Mouse (Mus musculus) midbrain, embryonic 13.5 days (tissue): ENCODE data around the gene Fmnl2. TPM values are rescaled to one million over a fixed set of nuclear protein-coding genes. Genes with fewer than 3 reads are reported as not detected.

Experiments used
- ATAC-seq: fragments of 200-750 bp; cut with Nextera tagmentation; 2 replicates; pipeline ENCODE4 v1.8.0; 2017; ENCODE audit warnings: mild to moderate bottlenecking, moderate TSS enrichment, moderate library complexity
- H3K27ac ChIP-seq: fragments of 300-500 bp; sonication (generic); 2 replicates; pipeline ENCODE4 v1.5.1; 2015; ENCODE audit warnings: inconsistent platforms, mild to moderate bottlenecking, moderate library complexity
- H3K27me3 ChIP-seq: fragments of 300-500 bp; sonication (generic); 2 replicates; pipeline ENCODE4 v1.6.1; 2015; ENCODE audit warnings: mild to moderate bottlenecking, inconsistent platforms
- H3K36me3 ChIP-seq: fragments of 300-500 bp; sonication (generic); 2 replicates; pipeline ENCODE4 v1.6.1; 2015; ENCODE audit warnings: mild to moderate bottlenecking, inconsistent platforms
- H3K4me1 ChIP-seq: fragments of 300-500 bp; sonication (generic); replicated peaks from 2 replicates; pipeline ENCODE4 v1.6.1; 2015; ENCODE audit warnings: inconsistent platforms
- H3K4me2 ChIP-seq: fragments of 300-500 bp; sonication (generic); replicated peaks from 2 replicates; pipeline ENCODE4 v1.6.1; 2015; ENCODE audit warnings: moderate library complexity, mild to moderate bottlenecking, inconsistent platforms
- H3K4me3 ChIP-seq: fragments of 300-500 bp; sonication (generic); replicated peaks from 2 replicates; pipeline ENCODE4 v1.5.1; 2015; ENCODE audit warnings: mild to moderate bottlenecking, inconsistent platforms
- H3K9ac ChIP-seq: fragments of 300-500 bp; sonication (generic); replicated peaks from 2 replicates; pipeline ENCODE4 v1.6.1; 2015; ENCODE audit warnings: mild to moderate bottlenecking, inconsistent platforms
- H3K9me3 ChIP-seq: fragments of 300-500 bp; sonication (generic); 2 replicates; pipeline ENCODE4 v1.6.1; 2016; ENCODE audit warnings: mild to moderate bottlenecking, inconsistent platforms
- WGBS: fragments of 180-500 bp; shearing (Covaris S2); methylation state at CpG from one replicate; pipeline ENCODE4 v1.1.7; 2015; 5-methylcytosine and 5-hydroxymethylcytosine counted together
- polyA plus RNA-seq: library from polyadenylated mRNA; unstranded; fragments of >200 nt; fragmentation: Nextera tagmentation; extraction: Ambion mirVana; gene quantifications from 2 replicates; pipeline ENCODE4 v1.2.1, GENCODE M21; 2015

The Fmnl2 gene
- polyA plus RNA-seq, 1 experiment from 2014 or later, result 13.2 TPM

GRCm38 (mm10) chr2:52982502-52982901 lies 124.8 kb downstream of the Fmnl2 start:
- no peaks in the 10 kb centered on the region for H3K36me3 ChIP-seq
- H3K4me3 ChIP-seq, result no peak overlapping the region
- no peak overlapping the region for H3K9ac ChIP-seq
- H3K4me2 ChIP-seq, result no peak overlapping the region
- 90% methylated on average over 3 of the region's 3 CpGs for WGBS
- peaks cover 31% of the 10 kb centered on the region for H3K4me1 ChIP-seq
- H3K9me3 ChIP-seq, result no peaks in the 10 kb centered on the region
- H3K27me3 ChIP-seq, result no peaks in the 10 kb centered on the region
- H3K27ac ChIP-seq, result no peak overlapping the region
- ATAC-seq, result no peak

GRCm38 (mm10) chr2:52984556-52984955 lies 126.9 kb downstream of the Fmnl2 start:
- ATAC-seq, result no peak
- 100% methylated on average over 1 of the region's 1 CpGs for WGBS
- H3K27ac ChIP-seq, result no peak overlapping the region

GRCm38 (mm10) chr2:52985167-52985566 lies 127.5 kb downstream of the Fmnl2 start:
- no peak overlapping the region for H3K27ac ChIP-seq
- H3K4me3 ChIP-seq, result no peak overlapping the region
- no peak overlapping the region for H3K4me2 ChIP-seq
- peak; percentile 50; the same call in 1 of the 2 replicates for ATAC-seq
- H3K9ac ChIP-seq, result no peak overlapping the region
- WGBS, result 23% methylated on average over 4 of the region's 4 CpGs
- no peaks in the 10 kb centered on the region for H3K27me3 ChIP-seq
- peaks cover 29% of the 10 kb centered on the region for H3K4me1 ChIP-seq
- no peaks in the 10 kb centered on the region for H3K36me3 ChIP-seq
- H3K9me3 ChIP-seq, result no peaks in the 10 kb centered on the region

More at GRCm38 (mm10) chr2:52984556-52984955, 126.9 kb downstream of the Fmnl2 start:
- Histone ChIP-seq H3K4me1 (peaks cover 33% of the 10 kb centered on the region), H3K36me3 (no peaks in the 10 kb centered on the region), H3K27me3 (no peaks in the 10 kb centered on the region), H3K9ac (no peak overlapping the region), H3K4me2 (no peak overlapping the region), H3K4me3 (no peak overlapping the region), H3K9me3 (no peaks in the 10 kb centered on the region)

DNA sequence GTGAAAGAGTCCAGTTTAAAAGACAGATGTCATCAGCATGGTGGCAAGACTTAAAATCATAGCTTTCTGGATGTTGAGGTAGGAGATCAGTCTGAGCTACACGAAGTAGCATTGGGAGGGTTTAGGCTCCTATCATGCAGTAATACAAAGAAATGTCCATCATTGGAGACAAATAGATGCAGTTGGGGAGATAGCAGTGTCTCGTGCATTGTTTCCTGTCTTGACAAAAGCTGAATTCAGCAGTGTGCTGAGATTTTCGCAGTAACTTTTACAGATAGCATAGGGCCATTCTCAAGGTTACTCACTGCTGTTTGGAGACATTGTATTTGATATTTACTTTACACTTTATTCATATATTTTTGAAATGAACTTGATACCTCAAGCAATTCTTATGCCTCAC lies 128.7 kb downstream of the Fmnl2 start:
- Histone ChIP-seq H3K4me1 (peaks cover 28% of the 10 kb centered on the region), H3K9me3 (no peaks in the 10 kb centered on the region), H3K4me2 (no peak overlapping the region), H3K27ac (no peak overlapping the region), H3K36me3 (no peaks in the 10 kb centered on the region), H3K9ac (no peak overlapping the region), H3K4me3 (no peak overlapping the region), H3K27me3 (no peaks in the 10 kb centered on the region)
- ATAC-seq, result no peak
- whole genome bisulfite sequencing, result 71% methylated on average over 3 of the region's 3 CpGs

- WGBS, result 96% methylated on average over 6 of the region's 6 CpGs
- no peak overlapping the region for H3K4me2 ChIP-seq
Measured at GRCm38 (mm10) chr2:52987035-52987434, 129.4 kb downstream of the Fmnl2 start.

GRCm38 (mm10) chr2:52987637-52988295 lies 130.1 kb downstream of the Fmnl2 start:
- no peak overlapping the region for H3K27ac ChIP-seq
- 56% methylated on average over 11 of the region's 11 CpGs for WGBS
- peak; percentile 28; the same call in 1 of the 2 replicates for ATAC-seq

More at GRCm38 (mm10) chr2:52987035-52987434, 129.4 kb downstream of the Fmnl2 start:
- Histone ChIP-seq H3K36me3 (no peaks in the 10 kb centered on the region), H3K27me3 (no peaks in the 10 kb centered on the region), H3K9ac (no peak overlapping the region), H3K4me1 (peaks cover 27% of the 10 kb centered on the region), H3K27ac (no peak overlapping the region), H3K9me3 (no peaks in the 10 kb centered on the region), H3K4me3 (no peak overlapping the region)
- ATAC-seq, result no peak

DNA sequence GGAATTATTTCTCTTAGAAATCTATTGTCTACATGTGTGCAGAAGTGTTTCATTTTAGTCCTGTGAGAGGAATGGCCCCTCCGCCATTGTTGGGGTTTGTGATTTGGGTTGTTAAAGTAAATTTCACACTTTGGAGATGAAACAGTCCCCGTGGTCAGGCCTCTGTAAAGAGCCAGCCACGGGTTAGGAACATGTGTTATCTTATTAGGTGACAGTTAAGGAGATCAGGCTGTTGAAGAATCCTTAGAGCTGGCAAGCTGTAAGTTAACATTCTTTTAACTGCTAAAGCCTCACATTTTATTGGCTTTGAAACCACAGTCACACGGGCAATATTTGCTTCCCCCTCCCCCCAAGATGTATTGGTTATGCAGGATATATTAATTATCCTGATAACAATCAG lies 131.7 kb downstream of the Fmnl2 start:
- Histone ChIP-seq H3K36me3 (no peaks in the 10 kb centered on the region), H3K9me3 (no peaks in the 10 kb centered on the region), H3K9ac (no peak overlapping the region), H3K27ac (no peak overlapping the region), H3K4me2 (no peak overlapping the region), H3K4me1 (peaks cover 27% of the 10 kb centered on the region), H3K27me3 (no peaks in the 10 kb centered on the region), H3K4me3 (no peak overlapping the region)
- no peak for ATAC-seq
- 78% methylated on average over 4 of the region's 4 CpGs for WGBS

More at GRCm38 (mm10) chr2:52987637-52988295, 130.1 kb downstream of the Fmnl2 start:
- H3K36me3 ChIP-seq, result no peaks in the 10 kb centered on the region
- H3K9me3 ChIP-seq, result no peaks in the 10 kb centered on the region
- H3K4me3 ChIP-seq, result no peak overlapping the region
- no peak overlapping the region for H3K4me2 ChIP-seq
- H3K4me1 ChIP-seq, result peaks cover 27% of the 10 kb centered on the region
- H3K9ac ChIP-seq, result no peak overlapping the region
- H3K27me3 ChIP-seq, result no peaks in the 10 kb centered on the region

- Histone ChIP-seq H3K27ac (no peak overlapping the region), H3K27me3 (no peaks in the 10 kb centered on the region)
Measured at GRCm38 (mm10) chr2:52990874-52991687, 133.4 kb downstream of the Fmnl2 start.

DNA sequence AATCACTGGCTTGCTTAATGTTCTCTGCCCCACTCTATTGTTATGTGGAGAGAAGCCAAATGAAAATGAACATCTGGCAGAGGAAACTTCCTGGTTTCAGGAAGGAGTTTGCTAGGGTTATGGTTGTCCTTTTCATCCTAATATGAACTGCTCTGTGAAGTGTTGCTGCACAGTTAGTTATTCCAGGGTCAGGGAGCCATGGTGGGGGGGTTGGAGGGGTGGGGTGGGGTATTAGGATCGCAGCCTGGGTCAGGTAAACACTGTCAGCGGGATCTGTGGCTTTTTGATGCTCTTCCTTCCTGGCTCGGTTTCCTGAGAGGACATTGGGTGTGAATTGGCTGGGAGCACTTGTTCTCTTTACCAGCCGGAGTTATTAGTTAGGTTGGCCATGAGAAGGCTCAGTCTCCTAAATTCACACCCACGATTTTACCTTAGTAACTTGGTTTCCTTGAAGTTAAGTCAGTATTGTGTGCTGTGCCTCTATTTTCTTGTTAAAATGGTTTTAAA lies 134.1 kb downstream of the Fmnl2 start:
- ATAC-seq, result no peak
- WGBS, result 78% methylated on average over 5 of the region's 5 CpGs
- H3K9me3 ChIP-seq, result no peaks in the 10 kb centered on the region
- no peak overlapping the region for H3K27ac ChIP-seq
- peaks cover 16% of the 10 kb centered on the region for H3K4me1 ChIP-seq
- no peaks in the 10 kb centered on the region for H3K36me3 ChIP-seq
- H3K4me2 ChIP-seq, result no peak overlapping the region
- H3K4me3 ChIP-seq, result no peak overlapping the region
- no peak overlapping the region for H3K9ac ChIP-seq
- no peaks in the 10 kb centered on the region for H3K27me3 ChIP-seq

More at GRCm38 (mm10) chr2:52990874-52991687, 133.4 kb downstream of the Fmnl2 start:
- Histone ChIP-seq H3K9me3 (no peaks in the 10 kb centered on the region), H3K4me3 (no peak overlapping the region), H3K4me2 (no peak overlapping the region), H3K4me1 (peaks cover 16% of the 10 kb centered on the region), H3K36me3 (no peaks in the 10 kb centered on the region), H3K9ac (no peak overlapping the region)
- no peak for ATAC-seq
- 85% methylated on average over 9 of the region's 9 CpGs for WGBS

- Histone ChIP-seq H3K27ac (no peak overlapping the region), H3K9ac (no peak overlapping the region), H3K9me3 (no peaks in the 10 kb centered on the region), H3K4me1 (peaks cover 16% of the 10 kb centered on the region), H3K36me3 (no peaks in the 10 kb centered on the region), H3K4me2 (no peak overlapping the region), H3K4me3 (no peak overlapping the region), H3K27me3 (no peaks in the 10 kb centered on the region)
- no peak for ATAC-seq
- WGBS, result 92% methylated on average over 7 of the region's 7 CpGs
Measured at GRCm38 (mm10) chr2:52993241-52993640, 135.6 kb downstream of the Fmnl2 start.

DNA sequence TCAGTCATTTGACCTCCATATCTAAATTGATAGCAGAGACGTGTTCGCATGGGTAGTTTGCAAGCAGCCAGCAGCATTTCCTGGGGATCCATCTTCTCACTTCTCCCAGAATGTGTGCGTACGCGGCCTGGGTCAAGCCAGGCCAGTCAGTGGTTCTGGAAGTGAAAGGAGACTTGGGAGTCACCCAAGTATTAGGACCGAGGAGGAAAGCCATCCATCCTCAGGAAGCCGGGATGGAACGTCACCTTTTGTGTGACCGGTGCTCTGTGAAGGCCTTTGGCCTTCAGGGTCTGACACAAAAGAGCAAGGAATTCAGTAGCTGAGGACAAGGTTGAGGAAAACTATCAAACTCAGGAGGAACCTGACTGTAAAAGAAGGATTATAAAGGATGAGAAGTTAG lies 136.9 kb downstream of the Fmnl2 start:
- Histone ChIP-seq H3K4me3 (no peak overlapping the region), H3K9me3 (no peaks in the 10 kb centered on the region), H3K4me1 (peaks cover 24% of the 10 kb centered on the region), H3K27ac (no peak overlapping the region), H3K27me3 (no peaks in the 10 kb centered on the region), H3K9ac (no peak overlapping the region), H3K4me2 (no peak overlapping the region), H3K36me3 (no peaks in the 10 kb centered on the region)
- no peak for ATAC-seq
- WGBS, result 92% methylated on average over 9 of the region's 9 CpGs
